Mouse (Mus musculus): Measurements from ENCODE around the gene Hhipl1. TPM values are rescaled to one million over a fixed set of nuclear protein-coding genes. Genes with fewer than 3 reads are reported as not detected.

Gene Hhipl1
- polyA plus RNA-seq, 1 experiment from 2014 or later: 1.1 TPM

DNA sequence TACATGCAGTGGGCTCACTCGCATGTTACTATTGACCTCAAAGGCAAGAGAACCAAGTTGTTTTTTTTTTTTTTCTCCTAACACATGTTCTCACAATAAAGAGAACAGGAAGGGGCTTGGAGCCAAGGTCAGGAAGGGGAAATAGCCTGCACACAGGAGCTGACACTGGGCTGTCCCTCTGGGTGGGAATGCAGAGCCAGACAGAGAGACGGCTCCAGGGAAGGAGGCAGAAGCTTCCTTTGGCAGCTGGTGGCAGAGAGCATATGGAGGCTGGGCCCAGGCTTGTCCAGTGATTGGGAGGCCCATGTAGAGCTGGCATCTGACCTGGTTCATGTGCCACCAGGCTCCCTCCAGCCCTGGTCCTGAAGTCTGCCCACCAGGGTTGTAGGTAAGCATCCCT lies 61.8 kb downstream of the Hhipl1 start:
- Histone ChIP-seq H3K27ac (replicated peaks) (no peak overlapping the region), H3K36me3 (no peaks in the 10 kb centered on the region), H3K9me3 (no peaks in the 10 kb centered on the region), H3K4me3 (no peak overlapping the region), H3K4me2 (no peak overlapping the region), H3K9ac (no peak overlapping the region), H3K27me3 (replicated peaks) (no peaks in the 10 kb centered on the region), H3K4me1 (peaks cover 56% of the 10 kb centered on the region)
- no peak for ATAC-seq (ENCODE audit: extremely low read depth, insufficient number of reproducible peaks, low FRiP score, low TSS enrichment)
- WGBS: 55% methylated on average over 2 of the region's 2 CpGs

DNA sequence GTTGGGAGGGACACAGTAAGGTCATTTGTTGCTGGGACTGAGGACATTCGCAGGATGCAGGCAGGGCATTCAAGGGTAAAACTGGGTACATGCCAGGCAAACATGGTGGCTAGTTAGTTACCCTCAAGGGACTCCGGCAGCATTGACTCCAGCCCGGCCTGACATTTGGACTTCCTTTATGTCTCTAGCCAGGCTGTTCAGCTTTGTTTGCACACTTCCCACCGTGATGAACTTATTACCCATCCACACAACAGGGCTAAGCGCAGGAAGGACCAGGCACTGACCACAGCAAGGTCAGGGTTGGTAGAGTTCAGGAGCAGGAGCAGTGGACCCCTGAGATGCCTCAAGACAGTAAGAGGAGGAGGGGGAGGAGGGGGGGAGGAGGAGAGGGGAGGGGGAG lies 62.9 kb downstream of the Hhipl1 start:
- Histone ChIP-seq H3K4me2 (no peak overlapping the region), H3K27ac (replicated peaks) (no peak overlapping the region), H3K4me1 (peaks cover 65% of the 10 kb centered on the region), H3K9me3 (no peaks in the 10 kb centered on the region), H3K27me3 (replicated peaks) (no peaks in the 10 kb centered on the region), H3K36me3 (no peaks in the 10 kb centered on the region), H3K4me3 (no peak overlapping the region), H3K9ac (no peak overlapping the region)
- no peak for ATAC-seq (ENCODE audit: extremely low read depth, insufficient number of reproducible peaks, low FRiP score, low TSS enrichment)
- 75% methylated on average over 5 of the region's 5 CpGs for WGBS

DNA sequence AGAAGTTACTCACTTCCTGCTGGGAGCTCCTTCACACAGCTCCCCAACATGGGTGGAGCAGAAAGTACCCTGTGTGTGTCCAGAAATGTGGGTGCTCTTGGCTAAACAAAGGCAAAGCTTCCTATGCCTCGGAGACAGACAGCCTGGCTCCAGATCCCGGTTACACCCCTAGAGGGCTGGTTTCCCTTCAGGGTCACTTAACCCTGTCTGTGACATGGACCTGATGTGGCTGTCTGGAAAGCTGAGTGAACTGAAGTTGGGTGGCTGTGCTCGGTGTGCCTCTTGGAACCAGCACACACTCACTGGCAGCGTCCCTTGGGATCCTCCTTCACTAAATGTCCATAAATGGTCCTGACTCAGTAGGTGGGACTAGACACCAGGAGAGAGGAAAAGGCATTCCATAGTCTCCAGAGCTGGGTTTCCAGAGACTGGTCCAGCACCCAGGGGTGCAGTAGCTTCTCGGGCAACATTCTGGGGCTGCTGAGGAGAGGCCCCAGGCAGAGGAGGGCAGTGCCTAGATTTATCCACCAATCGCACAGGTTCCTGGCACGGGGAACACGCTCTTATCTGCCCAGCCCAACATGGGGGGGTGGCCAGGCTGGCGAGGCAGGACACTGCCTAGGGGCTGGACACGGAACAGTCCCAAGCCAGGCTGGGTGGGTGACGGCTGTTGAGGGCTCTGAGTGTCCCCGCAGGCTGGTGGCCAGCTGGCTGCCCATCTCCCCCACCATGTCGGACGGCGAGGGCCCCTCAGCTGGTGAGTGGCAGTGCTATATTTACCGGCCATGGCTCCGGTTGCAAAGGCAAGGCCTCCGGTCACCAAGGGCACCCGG lies 64.7 kb downstream of the Hhipl1 start, which contains the start of gene Eml1:
Eml1 (plus strand) TSS at position 362 of the 833 bp plus-strand sequence.
- Histone ChIP-seq H3K27me3 (replicated peaks) (no peaks in the 10 kb centered on the region), H3K36me3 (no peaks in the 10 kb centered on the region), H3K9ac (peak within 1 kb of the TSS; percentile 76), H3K4me2 (peak within 1 kb of the TSS; percentile 69), H3K27ac (replicated peaks) (peak within 1 kb of the TSS; percentile 90), H3K4me1 (peaks cover 65% of the 10 kb centered on the region), H3K9me3 (no peaks in the 10 kb centered on the region), H3K4me3 (peak within 1 kb of the TSS; percentile 47)
- 19% methylated on average over 19 of the region's 19 CpGs for WGBS
- ATAC-seq (ENCODE audit: extremely low read depth, insufficient number of reproducible peaks, low FRiP score, low TSS enrichment): peak; percentile 57

DNA sequence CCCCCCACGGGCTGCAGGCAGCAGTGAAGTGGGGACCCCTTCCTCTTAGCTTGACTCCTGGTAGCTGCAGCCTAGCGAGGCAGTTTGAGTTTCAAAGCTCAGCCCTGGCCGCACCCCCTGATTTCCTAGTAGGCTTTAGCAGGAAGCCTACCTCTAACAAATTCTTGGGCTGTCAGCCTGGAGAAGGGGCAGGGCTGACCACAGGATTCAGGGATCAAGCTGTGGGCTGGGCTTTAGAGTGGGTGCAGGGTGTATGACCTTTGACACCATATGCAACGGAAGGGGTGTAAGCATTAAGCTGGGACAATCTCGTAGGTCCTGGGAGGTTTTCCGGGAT lies 65.3 kb downstream of the Hhipl1 start:
- H3K9ac ChIP-seq: peak overlapping the region; percentile 76
- no peak for ATAC-seq (ENCODE audit: extremely low read depth, insufficient number of reproducible peaks, low FRiP score, low TSS enrichment)
- 44% methylated on average over 6 of the region's 6 CpGs for WGBS

DNA sequence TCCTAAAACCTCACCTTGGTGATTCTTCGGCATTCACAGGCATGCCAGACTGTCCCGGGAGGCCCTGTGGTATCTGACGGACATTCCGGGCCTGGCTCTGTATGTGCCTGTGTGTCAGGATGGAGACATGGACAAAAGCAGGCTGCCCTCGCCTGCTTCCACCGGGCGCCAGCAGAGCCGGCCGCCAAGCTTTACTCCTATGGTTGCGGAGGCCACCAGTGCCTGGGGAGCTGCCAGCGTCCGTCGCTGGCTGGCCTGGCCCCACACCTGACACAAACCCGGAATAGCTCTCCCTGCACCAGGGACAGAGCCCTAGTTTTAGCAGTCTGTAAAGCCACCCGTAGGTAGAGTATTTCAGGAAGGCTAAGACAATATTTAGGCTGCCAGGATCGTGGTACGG lies 66.2 kb downstream of the Hhipl1 start:
- Histone ChIP-seq H3K27me3 (replicated peaks) (no peaks in the 10 kb centered on the region), H3K9ac (peak overlapping the region; percentile 76), H3K27ac (replicated peaks) (peak overlapping the region; percentile 90), H3K4me2 (peak overlapping the region; percentile 69), H3K4me1 (peaks cover 64% of the 10 kb centered on the region), H3K9me3 (no peaks in the 10 kb centered on the region), H3K4me3 (peak overlapping the region; percentile 47), H3K36me3 (no peaks in the 10 kb centered on the region)
- no peak for ATAC-seq (ENCODE audit: extremely low read depth, insufficient number of reproducible peaks, low FRiP score, low TSS enrichment)
- WGBS: 42% methylated on average over 17 of the region's 17 CpGs

More for the DNA sequence above, 65.3 kb downstream of the Hhipl1 start:
- Histone ChIP-seq H3K27me3 (replicated peaks) (no peaks in the 10 kb centered on the region), H3K27ac (replicated peaks) (peak overlapping the region; percentile 90), H3K4me1 (peaks cover 64% of the 10 kb centered on the region), H3K4me2 (peak overlapping the region; percentile 69), H3K4me3 (peak overlapping the region; percentile 47), H3K9me3 (no peaks in the 10 kb centered on the region), H3K36me3 (no peaks in the 10 kb centered on the region)

DNA sequence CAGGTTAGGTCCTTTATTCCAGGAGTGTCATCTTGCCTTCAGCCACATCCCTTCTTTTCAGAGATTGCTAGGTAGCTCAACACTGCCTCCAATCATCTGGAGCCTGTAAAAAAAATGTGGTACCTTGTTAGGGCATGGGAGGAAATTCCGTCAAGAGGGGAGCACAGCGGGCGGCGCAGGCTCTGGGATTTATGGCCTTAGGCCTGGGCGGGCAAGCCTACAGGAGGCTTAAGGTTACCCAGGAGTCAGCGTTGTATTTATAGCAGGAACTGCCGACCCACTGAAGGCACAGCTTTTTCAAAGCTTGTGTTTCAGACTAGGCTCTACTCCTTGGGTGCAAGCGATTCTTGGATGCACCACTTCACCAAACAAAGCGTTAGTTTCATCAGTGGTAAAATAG lies 67.5 kb downstream of the Hhipl1 start:
- WGBS: 65% methylated on average over 9 of the region's 9 CpGs
- no peaks in the 10 kb centered on the region for H3K9me3 ChIP-seq
- no peak overlapping the region for H3K4me3 ChIP-seq
- no peak for ATAC-seq (ENCODE audit: extremely low read depth, insufficient number of reproducible peaks, low FRiP score, low TSS enrichment)
- peak overlapping the region; percentile 90 for H3K27ac ChIP-seq (replicated peaks)
- H3K4me2 ChIP-seq: no peak overlapping the region
- H3K9ac ChIP-seq: no peak overlapping the region
- no peaks in the 10 kb centered on the region for H3K36me3 ChIP-seq
- H3K4me1 ChIP-seq: peaks cover 61% of the 10 kb centered on the region
- H3K27me3 ChIP-seq (replicated peaks): no peaks in the 10 kb centered on the region

DNA sequence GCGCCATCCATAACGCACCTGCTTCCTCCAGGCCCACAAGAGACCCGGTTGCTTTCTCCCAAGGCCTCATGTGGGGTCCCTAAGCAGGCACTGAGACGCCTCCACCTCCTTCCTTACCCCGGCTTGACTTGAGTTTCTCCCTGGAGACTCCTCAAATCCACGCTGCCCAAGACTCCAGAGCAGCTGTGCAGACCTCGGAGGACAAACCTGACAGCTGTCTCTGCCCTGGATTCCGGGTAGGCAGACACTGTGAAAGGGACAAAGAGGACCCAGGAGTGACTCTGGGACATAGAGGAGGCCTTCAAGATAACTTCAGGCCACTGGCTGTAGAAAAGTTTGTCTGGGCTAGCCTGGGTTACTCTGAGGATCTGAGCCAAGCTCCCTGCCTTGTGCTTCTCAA lies 68.6 kb downstream of the Hhipl1 start:
- H3K9ac ChIP-seq: no peak overlapping the region
- 84% methylated on average over 8 of the region's 8 CpGs for WGBS
- H3K36me3 ChIP-seq: no peaks in the 10 kb centered on the region
- H3K4me1 ChIP-seq: peaks cover 59% of the 10 kb centered on the region
- H3K9me3 ChIP-seq: no peaks in the 10 kb centered on the region
- H3K27ac ChIP-seq (replicated peaks): no peak overlapping the region
- no peak overlapping the region for H3K4me2 ChIP-seq
- no peaks in the 10 kb centered on the region for H3K27me3 ChIP-seq (replicated peaks)
- no peak overlapping the region for H3K4me3 ChIP-seq
- ATAC-seq (ENCODE audit: extremely low read depth, insufficient number of reproducible peaks, low FRiP score, low TSS enrichment): no peak

DNA sequence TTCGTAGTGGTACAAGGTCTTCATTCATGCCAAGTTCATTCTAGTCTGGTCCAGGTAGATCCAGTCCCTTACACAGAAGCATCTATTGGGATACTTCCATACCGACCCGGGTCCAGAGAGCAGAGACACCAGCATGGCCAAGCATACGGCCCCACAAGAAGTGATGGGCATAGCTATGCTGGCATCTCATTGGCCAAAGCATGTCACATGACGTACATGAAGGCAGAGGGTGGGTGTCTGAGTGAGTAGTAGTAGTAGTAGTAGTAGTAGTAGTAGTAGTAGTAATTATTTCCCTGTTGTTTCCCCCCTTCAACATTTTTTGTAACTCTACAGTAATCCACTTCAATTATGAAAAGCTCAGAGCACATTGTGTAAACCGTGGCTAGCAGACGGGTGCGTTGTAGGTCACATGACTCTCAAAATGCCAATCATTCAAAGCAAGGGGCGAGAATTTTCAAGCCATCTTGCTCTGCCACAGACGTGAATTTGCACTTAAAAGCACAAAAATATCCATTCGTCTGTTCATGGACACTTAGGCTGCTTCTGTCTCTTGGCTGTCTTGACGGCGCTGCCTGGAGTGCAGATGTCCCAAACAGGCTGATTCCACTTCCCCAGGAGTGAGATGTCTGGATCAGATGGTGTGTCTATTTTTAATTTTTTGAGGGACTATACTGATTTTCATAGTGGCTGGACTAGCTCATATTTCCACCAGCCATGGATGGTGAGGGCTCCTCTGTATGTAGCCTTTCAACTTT lies 72.5 kb downstream of the Hhipl1 start:
- Histone ChIP-seq H3K9me3 (no peaks in the 10 kb centered on the region), H3K27me3 (replicated peaks) (no peaks in the 10 kb centered on the region), H3K27ac (replicated peaks) (no peak overlapping the region), H3K36me3 (no peaks in the 10 kb centered on the region), H3K4me2 (no peak overlapping the region), H3K4me1 (peaks cover 21% of the 10 kb centered on the region), H3K4me3 (no peak overlapping the region), H3K9ac (no peak overlapping the region)
- no peak for ATAC-seq (ENCODE audit: extremely low read depth, insufficient number of reproducible peaks, low FRiP score, low TSS enrichment)
- 78% methylated on average over 13 of the region's 13 CpGs for WGBS

Other genes with a start within 250 kb of the Hhipl1 start
- gene Setd3, start 127.0 kb upstream of the Hhipl1 start, polyA plus RNA-seq (2015; fragmentation: Nextera tagmentation; extraction: Ambion mirVana): 63.0 and 65.7 TPM in 2 replicates
- 2.2 and 2.8 TPM in 2 replicates for gene Ccnk, start 126.7 kb upstream of the Hhipl1 start, polyA plus RNA-seq (2015; fragmentation: Nextera tagmentation; extraction: Ambion mirVana)
- gene Ccdc85c, start 30.8 kb upstream of the Hhipl1 start, polyA plus RNA-seq (2015; fragmentation: Nextera tagmentation; extraction: Ambion mirVana): 4.9 and 5.8 TPM in 2 replicates
- gene Cyp46a1, start 28.1 kb downstream of the Hhipl1 start, polyA plus RNA-seq (2015; fragmentation: Nextera tagmentation; extraction: Ambion mirVana): 6.4 and 6.5 TPM in 2 replicates
- gene Eml1, start 64.7 kb downstream of the Hhipl1 start, polyA plus RNA-seq (2015; fragmentation: Nextera tagmentation; extraction: Ambion mirVana): 49.9 and 52.8 TPM in 2 replicates
- gene Evl, start 248.4 kb downstream of the Hhipl1 start, polyA plus RNA-seq (2015; fragmentation: Nextera tagmentation; extraction: Ambion mirVana): 30.6 and 36.1 TPM in 2 replicates